Mouse (Mus musculus): Measurements from ENCODE around the gene Iqgap3. TPM values are rescaled to one million over a fixed set of nuclear protein-coding genes. Genes with fewer than 3 reads are reported as not detected.
A peak's percentile ranks its signal among the peaks of the same experiment; 100 is the strongest.

Gene Iqgap3
- polyA plus RNA-seq, 2 experiments from 2014 or later, result 0.75 to 1.5 TPM

GRCm38 (mm10) chr3:88097666-88098065, 15.9 kb downstream of the Iqgap3 start:
- ATAC-seq, result no peak

- no peak for ATAC-seq
Measured at GRCm38 (mm10) chr3:88100251-88100650, 18.5 kb downstream of the Iqgap3 start.

GRCm38 (mm10) chr3:88101736-88102135, 20.0 kb downstream of the Iqgap3 start:
- ATAC-seq, result no peak

GRCm38 (mm10) chr3:88102196-88102595, 20.4 kb downstream of the Iqgap3 start:
- ATAC-seq, result no peak

GRCm38 (mm10) chr3:88102611-88103010, 20.8 kb downstream of the Iqgap3 start:
- no peak for ATAC-seq

GRCm38 (mm10) chr3:88106126-88106525, 24.4 kb downstream of the Iqgap3 start:
- no peak for ATAC-seq

GRCm38 (mm10) chr3:88109126-88109525, 27.4 kb downstream of the Iqgap3 start:
- no peak for ATAC-seq

GRCm38 (mm10) chr3:88114396-88114795, 32.6 kb downstream of the Iqgap3 start:
- ATAC-seq, result no peak

- no peak for ATAC-seq
Measured at GRCm38 (mm10) chr3:88120117-88120651, 38.4 kb downstream of the Iqgap3 start.

- ATAC-seq, result no peak
Measured at GRCm38 (mm10) chr3:88121164-88122131, 39.7 kb downstream of the Iqgap3 start.

GRCm38 (mm10) chr3:88125195-88125594, 43.4 kb downstream of the Iqgap3 start:
- no peak for ATAC-seq

- ATAC-seq, result no peak
Measured at GRCm38 (mm10) chr3:88126181-88126580, 44.4 kb downstream of the Iqgap3 start.

- ATAC-seq, result no peak
Measured at GRCm38 (mm10) chr3:88127636-88128035, 45.9 kb downstream of the Iqgap3 start.

- ATAC-seq, result no peak
Measured at GRCm38 (mm10) chr3:88128056-88128455, 46.3 kb downstream of the Iqgap3 start.

- ATAC-seq, result no peak
Measured at GRCm38 (mm10) chr3:88129006-88129405, 47.2 kb downstream of the Iqgap3 start.

- ATAC-seq, result no peak
Measured at GRCm38 (mm10) chr3:88131071-88131470, 49.3 kb downstream of the Iqgap3 start.

- no peak for ATAC-seq
Measured at GRCm38 (mm10) chr3:88132492-88132891, 50.7 kb downstream of the Iqgap3 start.

GRCm38 (mm10) chr3:88133187-88133771, 51.5 kb downstream of the Iqgap3 start:
- peak; percentile 19 for ATAC-seq

- no peak for ATAC-seq
Measured at GRCm38 (mm10) chr3:88136346-88136745, 54.6 kb downstream of the Iqgap3 start.

- ATAC-seq, result no peak
Measured at GRCm38 (mm10) chr3:88136945-88137494, 55.2 kb downstream of the Iqgap3 start.

- no peak for ATAC-seq
Measured at GRCm38 (mm10) chr3:88137821-88138220, 56.0 kb downstream of the Iqgap3 start.

- peak; percentile 59 for ATAC-seq
Measured at GRCm38 (mm10) chr3:88138336-88139242, 56.8 kb downstream of the Iqgap3 start.
